Mouse (Mus musculus): ENCODE results near the gene Cdk12. TPM values are rescaled to one million over a fixed set of nuclear protein-coding genes. Genes with fewer than 3 reads are reported as not detected.

Cdk12 gene
- polyA plus RNA-seq, 1 experiment from 2014 or later: 10.2 TPM

GRCm38 (mm10) chr11:98318421-98319116, 115.7 kb downstream of the Cdk12 start:
- no peak; the same call in 1 of the 2 replicates for ATAC-seq
- Histone ChIP-seq H3K36me3 (ENCODE audit: control insufficient read depth, insufficient read depth, low read length) (no peaks in the 10 kb centered on the region), H3K27me3 (replicated peaks; ENCODE audit: control insufficient read depth, insufficient read depth, low read length) (peaks cover 78% of the 10 kb centered on the region), H3K4me2 (ENCODE audit: low read length) (peak overlapping the region; percentile 41), H3K9me3 (replicated peaks; ENCODE audit: control insufficient read depth, low read length) (no peaks in the 10 kb centered on the region), H3K9ac (ENCODE audit: low read length) (no peak overlapping the region), H3K4me3 (ENCODE audit: low read depth, low read length) (peak overlapping the region; percentile 5; the same call in 1 of the 2 replicates), H3K4me1 (ENCODE audit: control insufficient read depth, insufficient read depth, low read length) (peaks cover 29% of the 10 kb centered on the region), H3K27ac (ENCODE audit: low read depth, low read length) (peak overlapping the region; percentile 95)
- DNase-seq (ENCODE audit: low spot score): peak; percentile 65
- under 1% methylated on average over 14 of the region's 14 CpGs for WGBS

GRCm38 (mm10) chr11:98319120-98319519, 116.3 kb downstream of the Cdk12 start:
- WGBS: 2% methylated on average over 15 of the region's 15 CpGs
- Histone ChIP-seq H3K4me2 (ENCODE audit: low read length) (peak overlapping the region; percentile 53), H3K27me3 (replicated peaks; ENCODE audit: control insufficient read depth, insufficient read depth, low read length) (peaks cover 83% of the 10 kb centered on the region), H3K4me1 (ENCODE audit: control insufficient read depth, insufficient read depth, low read length) (peaks cover 29% of the 10 kb centered on the region), H3K36me3 (ENCODE audit: control insufficient read depth, insufficient read depth, low read length) (no peaks in the 10 kb centered on the region), H3K9me3 (replicated peaks; ENCODE audit: control insufficient read depth, low read length) (no peaks in the 10 kb centered on the region), H3K9ac (ENCODE audit: low read length) (no peak overlapping the region), H3K27ac (ENCODE audit: low read depth, low read length) (peak overlapping the region; percentile 95), H3K4me3 (ENCODE audit: low read depth, low read length) (no peak overlapping the region)
- peak; percentile 65; the same call in 1 of the 2 replicates for ATAC-seq
- peak; percentile 84 for DNase-seq (ENCODE audit: low spot score)

- no peaks in the 10 kb centered on the region for H3K9me3 ChIP-seq (replicated peaks; ENCODE audit: control insufficient read depth, low read length)
- peak overlapping the region; percentile 95 for H3K27ac ChIP-seq (ENCODE audit: low read depth, low read length)
- 11% methylated on average over 4 of the region's 4 CpGs for WGBS
- no peak for ATAC-seq
- H3K4me3 ChIP-seq (ENCODE audit: low read depth, low read length): peak overlapping the region; percentile 19; the same call in 1 of the 2 replicates
- H3K27me3 ChIP-seq (replicated peaks; ENCODE audit: control insufficient read depth, insufficient read depth, low read length): peaks cover 84% of the 10 kb centered on the region
- H3K4me1 ChIP-seq (ENCODE audit: control insufficient read depth, insufficient read depth, low read length): peaks cover 32% of the 10 kb centered on the region
- H3K4me2 ChIP-seq (ENCODE audit: low read length): peak overlapping the region; percentile 53
- H3K36me3 ChIP-seq (ENCODE audit: control insufficient read depth, insufficient read depth, low read length): no peaks in the 10 kb centered on the region
- H3K9ac ChIP-seq (ENCODE audit: low read length): no peak overlapping the region
- no peak for DNase-seq (ENCODE audit: low spot score)
Observed at GRCm38 (mm10) chr11:98319544-98319943, 116.7 kb downstream of the Cdk12 start.

- Histone ChIP-seq H3K4me1 (ENCODE audit: control insufficient read depth, insufficient read depth, low read length) (peaks cover 32% of the 10 kb centered on the region), H3K9me3 (replicated peaks; ENCODE audit: control insufficient read depth, low read length) (no peaks in the 10 kb centered on the region), H3K4me2 (ENCODE audit: low read length) (peak overlapping the region; percentile 53), H3K27ac (ENCODE audit: low read depth, low read length) (peak overlapping the region; percentile 95), H3K4me3 (ENCODE audit: low read depth, low read length) (peak overlapping the region; percentile 19; the same call in 1 of the 2 replicates), H3K27me3 (replicated peaks; ENCODE audit: control insufficient read depth, insufficient read depth, low read length) (peaks cover 86% of the 10 kb centered on the region), H3K36me3 (ENCODE audit: control insufficient read depth, insufficient read depth, low read length) (no peaks in the 10 kb centered on the region), H3K9ac (ENCODE audit: low read length) (no peak overlapping the region; the same call in 1 of the 2 replicates)
- WGBS: 9% methylated on average over 2 of the region's 2 CpGs
- ATAC-seq: no peak
- DNase-seq (ENCODE audit: low spot score): no peak
Observed at GRCm38 (mm10) chr11:98319944-98320343, 117.1 kb downstream of the Cdk12 start.

GRCm38 (mm10) chr11:98320381-98320780, 117.5 kb downstream of the Cdk12 start:
- peak; percentile 70 for DNase-seq (ENCODE audit: low spot score)
- 6% methylated on average over 12 of the region's 12 CpGs for WGBS
- H3K27me3 ChIP-seq (replicated peaks; ENCODE audit: control insufficient read depth, insufficient read depth, low read length): peaks cover 86% of the 10 kb centered on the region
- peak overlapping the region; percentile 53 for H3K4me2 ChIP-seq (ENCODE audit: low read length)
- H3K4me3 ChIP-seq (ENCODE audit: low read depth, low read length): peak overlapping the region; percentile 19
- no peaks in the 10 kb centered on the region for H3K9me3 ChIP-seq (replicated peaks; ENCODE audit: control insufficient read depth, low read length)
- H3K36me3 ChIP-seq (ENCODE audit: control insufficient read depth, insufficient read depth, low read length): 0 out of 2 replicates have a peak, but pooled peaks cover 2% of the 10 kb centered on the region
- H3K27ac ChIP-seq (ENCODE audit: low read depth, low read length): peak overlapping the region; percentile 95
- peak; percentile 49; the same call in 1 of the 2 replicates for ATAC-seq
- peak overlapping the region; percentile 66 for H3K9ac ChIP-seq (ENCODE audit: low read length)
- H3K4me1 ChIP-seq (ENCODE audit: control insufficient read depth, insufficient read depth, low read length): peaks cover 32% of the 10 kb centered on the region

- H3K4me2 ChIP-seq (ENCODE audit: low read length): peak overlapping the region; percentile 53
- 0 out of 2 replicates have a peak, but pooled peaks cover 6% of the 10 kb centered on the region for H3K36me3 ChIP-seq (ENCODE audit: control insufficient read depth, insufficient read depth, low read length)
- H3K27ac ChIP-seq (ENCODE audit: low read depth, low read length): peak overlapping the region; percentile 95
- peak; percentile 47 for ATAC-seq
- WGBS: under 1% methylated on average over 30 of the region's 30 CpGs
- peaks cover 87% of the 10 kb centered on the region for H3K27me3 ChIP-seq (replicated peaks; ENCODE audit: control insufficient read depth, insufficient read depth, low read length)
- no peaks in the 10 kb centered on the region for H3K9me3 ChIP-seq (replicated peaks; ENCODE audit: control insufficient read depth, low read length)
- peaks cover 32% of the 10 kb centered on the region for H3K4me1 ChIP-seq (ENCODE audit: control insufficient read depth, insufficient read depth, low read length)
- peak; percentile 83 for DNase-seq (ENCODE audit: low spot score)
- H3K9ac ChIP-seq (ENCODE audit: low read length): peak overlapping the region; percentile 66
- peak overlapping the region; percentile 19 for H3K4me3 ChIP-seq (ENCODE audit: low read depth, low read length)
Observed at GRCm38 (mm10) chr11:98320806-98321676, 118.2 kb downstream of the Cdk12 start.

GRCm38 (mm10) chr11:98321677-98322003, 118.8 kb downstream of the Cdk12 start:
- peaks cover 32% of the 10 kb centered on the region for H3K4me1 ChIP-seq (ENCODE audit: control insufficient read depth, insufficient read depth, low read length)
- H3K9ac ChIP-seq (ENCODE audit: low read length): no peak overlapping the region
- 5% methylated on average over 5 of the region's 5 CpGs for WGBS
- H3K4me3 ChIP-seq (ENCODE audit: low read depth, low read length): peak overlapping the region; percentile 19; the same call in 1 of the 2 replicates
- peak overlapping the region; percentile 53 for H3K4me2 ChIP-seq (ENCODE audit: low read length)
- 0 out of 2 replicates have a peak, but pooled peaks cover 6% of the 10 kb centered on the region for H3K36me3 ChIP-seq (ENCODE audit: control insufficient read depth, insufficient read depth, low read length)
- peak overlapping the region; percentile 95 for H3K27ac ChIP-seq (ENCODE audit: low read depth, low read length)
- ATAC-seq (no peak), DNase-seq (ENCODE audit: low spot score) (no peak)
- peaks cover 86% of the 10 kb centered on the region for H3K27me3 ChIP-seq (replicated peaks; ENCODE audit: control insufficient read depth, insufficient read depth, low read length)
- no peaks in the 10 kb centered on the region for H3K9me3 ChIP-seq (replicated peaks; ENCODE audit: control insufficient read depth, low read length)

- H3K4me1 ChIP-seq (ENCODE audit: control insufficient read depth, insufficient read depth, low read length): peaks cover 32% of the 10 kb centered on the region
- no peak overlapping the region for H3K4me3 ChIP-seq (ENCODE audit: low read depth, low read length)
- ATAC-seq: no peak
- DNase-seq (ENCODE audit: low spot score): no peak
- 0 out of 2 replicates have a peak, but pooled peaks cover 11% of the 10 kb centered on the region for H3K36me3 ChIP-seq (ENCODE audit: control insufficient read depth, insufficient read depth, low read length)
- H3K27ac ChIP-seq (ENCODE audit: low read depth, low read length): peak overlapping the region; percentile 95; the same call in 1 of the 2 replicates
- peaks cover 86% of the 10 kb centered on the region for H3K27me3 ChIP-seq (replicated peaks; ENCODE audit: control insufficient read depth, insufficient read depth, low read length)
- no peak overlapping the region for H3K4me2 ChIP-seq (ENCODE audit: low read length)
- 0% methylated on average over 1 of the region's 1 CpGs for WGBS
- no peak overlapping the region for H3K9ac ChIP-seq (ENCODE audit: low read length)
- H3K9me3 ChIP-seq (replicated peaks; ENCODE audit: control insufficient read depth, low read length): no peaks in the 10 kb centered on the region
Observed at GRCm38 (mm10) chr11:98322159-98322558, 119.3 kb downstream of the Cdk12 start.
